Mouse (Mus musculus): Measurements from ENCODE around the gene Gm16451. TPM values are rescaled to one million over a fixed set of nuclear protein-coding genes. Genes with fewer than 3 reads are reported as not detected.
"Not testable (repeated sequence)": the region's sequence is repeated elsewhere in the genome, so short reads cannot be mapped to it uniquely, and the experiment has no call there.

Gm16451 gene
- polyA plus RNA-seq (2014; fragmentation: Nextera tagmentation; extraction: Ambion mirVana) = not detected in 2 replicates

- not testable (repeated sequence) for H3K4me3 ChIP-seq (ENCODE audit: low read depth, low read length); ATAC-seq (ENCODE audit: insufficient number of reproducible peaks, low FRiP score, low TSS enrichment, low read depth); H3K4me1 ChIP-seq (ENCODE audit: control insufficient read depth, insufficient read depth, low read length); DNase-seq (ENCODE audit: low spot score); H3K27me3 ChIP-seq (ENCODE audit: control insufficient read depth, insufficient read depth, low read length); H3K36me3 ChIP-seq (ENCODE audit: control insufficient read depth, insufficient read depth, low read length); H3K27ac ChIP-seq (replicated peaks; ENCODE audit: low read depth, low read length); H3K9me3 ChIP-seq (ENCODE audit: control insufficient read depth, low read length); H3K9ac ChIP-seq (ENCODE audit: low read length); H3K4me2 ChIP-seq (ENCODE audit: low read depth, severe bottlenecking)
- WGBS = no CpG with 5 or more reads among the region's 2 CpGs
Measured at GRCm38 (mm10) chr7:22118145-22118544, at the start of gene Gm16451. Gene Gm16451 (minus strand): TSS chr7:22118245.

- not testable (repeated sequence) for H3K27me3 ChIP-seq (ENCODE audit: control insufficient read depth, insufficient read depth, low read length); H3K4me3 ChIP-seq (ENCODE audit: low read depth, low read length); H3K27ac ChIP-seq (replicated peaks; ENCODE audit: low read depth, low read length); H3K4me2 ChIP-seq (ENCODE audit: low read depth, severe bottlenecking); DNase-seq (ENCODE audit: low spot score); ATAC-seq (ENCODE audit: insufficient number of reproducible peaks, low FRiP score, low TSS enrichment, low read depth); H3K9me3 ChIP-seq (ENCODE audit: control insufficient read depth, low read length); H3K4me1 ChIP-seq (ENCODE audit: control insufficient read depth, insufficient read depth, low read length); H3K9ac ChIP-seq (ENCODE audit: low read length); H3K36me3 ChIP-seq (ENCODE audit: control insufficient read depth, insufficient read depth, low read length)
- whole genome bisulfite sequencing = no CpG with 5 or more reads among the region's 3 CpGs
Measured at GRCm38 (mm10) chr7:22163935-22164334, 45.9 kb upstream of the Gm16451 start, which contains the start of gene Vmn1r142. Gene Vmn1r142 (minus strand): TSS chr7:22164035.

- H3K36me3 ChIP-seq (ENCODE audit: control insufficient read depth, insufficient read depth, low read length); ATAC-seq (ENCODE audit: insufficient number of reproducible peaks, low FRiP score, low TSS enrichment, low read depth); H3K9me3 ChIP-seq (ENCODE audit: control insufficient read depth, low read length); H3K9ac ChIP-seq (ENCODE audit: low read length); H3K27me3 ChIP-seq (ENCODE audit: control insufficient read depth, insufficient read depth, low read length); H3K4me2 ChIP-seq (ENCODE audit: low read depth, severe bottlenecking); H3K4me1 ChIP-seq (ENCODE audit: control insufficient read depth, insufficient read depth, low read length); H3K4me3 ChIP-seq (ENCODE audit: low read depth, low read length); H3K27ac ChIP-seq (replicated peaks; ENCODE audit: low read depth, low read length); DNase-seq (ENCODE audit: low spot score): not testable (repeated sequence)
- no CpG with 5 or more reads among the region's 5 CpGs for WGBS
Measured at GRCm38 (mm10) chr7:22134641-22135040, 16.6 kb upstream of the Gm16451 start, which contains the start of gene Gm10666. Gene Gm10666 (minus strand): TSS chr7:22134741.

- not testable (repeated sequence) for H3K4me3 ChIP-seq (ENCODE audit: low read depth, low read length); H3K4me2 ChIP-seq (ENCODE audit: low read depth, severe bottlenecking); H3K36me3 ChIP-seq (ENCODE audit: control insufficient read depth, insufficient read depth, low read length); ATAC-seq (ENCODE audit: insufficient number of reproducible peaks, low FRiP score, low TSS enrichment, low read depth); H3K4me1 ChIP-seq (ENCODE audit: control insufficient read depth, insufficient read depth, low read length); H3K27ac ChIP-seq (replicated peaks; ENCODE audit: low read depth, low read length); H3K27me3 ChIP-seq (ENCODE audit: control insufficient read depth, insufficient read depth, low read length); H3K9me3 ChIP-seq (ENCODE audit: control insufficient read depth, low read length); H3K9ac ChIP-seq (ENCODE audit: low read length); DNase-seq (ENCODE audit: low spot score)
- no CpG with 5 or more reads among the region's 7 CpGs for WGBS
Measured at GRCm38 (mm10) chr7:22068757-22069156, 49.3 kb downstream of the Gm16451 start, which contains the start of gene Vmn1r139. Gene Vmn1r139 (plus strand): TSS chr7:22069057.

Other genes with a start within 250 kb of the Gm16451 start
- gene Gm5891, start 197.0 kb downstream of the Gm16451 start, polyA plus RNA-seq (2014; fragmentation: Nextera tagmentation; extraction: Ambion mirVana) = not detected in 2 replicates
- not detected in 2 replicates for gene Vmn1r137, start 123.7 kb downstream of the Gm16451 start, polyA plus RNA-seq (2014; fragmentation: Nextera tagmentation; extraction: Ambion mirVana)
- gene Vmn1r138, start 89.3 kb downstream of the Gm16451 start, polyA plus RNA-seq (2014; fragmentation: Nextera tagmentation; extraction: Ambion mirVana) = not detected in 2 replicates
- gene Gm6176, start 61.9 kb downstream of the Gm16451 start, polyA plus RNA-seq (2014; fragmentation: Nextera tagmentation; extraction: Ambion mirVana) = not detected in 2 replicates
- not detected in 2 replicates for gene Vmn1r139, start 49.2 kb downstream of the Gm16451 start, polyA plus RNA-seq (2014; fragmentation: Nextera tagmentation; extraction: Ambion mirVana)
- not detected in 2 replicates for gene Gm10666, start 16.5 kb upstream of the Gm16451 start, polyA plus RNA-seq (2014; fragmentation: Nextera tagmentation; extraction: Ambion mirVana)
- gene Vmn1r142, start 45.8 kb upstream of the Gm16451 start, polyA plus RNA-seq (2014; fragmentation: Nextera tagmentation; extraction: Ambion mirVana) = not detected in 2 replicates
- not detected in 2 replicates for gene Vmn1r143, start 71.1 kb upstream of the Gm16451 start, polyA plus RNA-seq (2014; fragmentation: Nextera tagmentation; extraction: Ambion mirVana)
- gene Gm8653, start 83.0 kb upstream of the Gm16451 start, polyA plus RNA-seq (2014; fragmentation: Nextera tagmentation; extraction: Ambion mirVana) = not detected in 2 replicates
- not detected in 2 replicates for gene Gm8453, start 111.2 kb upstream of the Gm16451 start, polyA plus RNA-seq (2014; fragmentation: Nextera tagmentation; extraction: Ambion mirVana)
- not detected in 2 replicates for gene Gm4187, start 211.5 kb upstream of the Gm16451 start, polyA plus RNA-seq (2014; fragmentation: Nextera tagmentation; extraction: Ambion mirVana)

Measured in limb, embryonic 11.5 days (tissue).